Mouse (Mus musculus) spleen, adult 2 months (tissue): Measurements from ENCODE around the gene Zer1. TPM values are rescaled to one million over a fixed set of nuclear protein-coding genes. Genes with fewer than 3 reads are reported as not detected.

Experiments used
- DNase-seq, 2 experiments: peaks; one replicate each; pipeline versions ENCODE4 v3.0.0 to v3.0.0-alpha.2; 2012 to 2021; ENCODE audit warnings: low spot score in 2 of 2, low read depth in 1 of 2
- H3K27ac ChIP-seq: fragments of 200-500 bp; 2 replicates; pipeline ENCODE4 v1.5.1; 2012; ENCODE audit warnings: low read length, inconsistent platforms; ENCODE audit not compliant: insufficient read depth
- H3K27me3 ChIP-seq: fragments of 200-500 bp; 2 replicates; pipeline ENCODE4 v1.6.1; 2012; ENCODE audit warnings: mild to moderate bottlenecking, moderate library complexity, low read length, inconsistent platforms; ENCODE audit not compliant: control insufficient read depth, insufficient read depth
- H3K36me3 ChIP-seq: fragments of 200-500 bp; 2 replicates; pipeline ENCODE4 v1.6.1; 2012; ENCODE audit warnings: mild to moderate bottlenecking, low read length, inconsistent platforms; ENCODE audit not compliant: control insufficient read depth, insufficient read depth
- H3K4me1 ChIP-seq: fragments of 200-500 bp; 2 replicates; pipeline ENCODE4 v1.6.1; 2011; ENCODE audit warnings: inconsistent platforms; ENCODE audit not compliant: control insufficient read depth, insufficient read depth, insufficient read length
- H3K4me3 ChIP-seq: fragments of 200-500 bp; 2 replicates; pipeline ENCODE4 v1.5.1; 2011; ENCODE audit warnings: mild to moderate bottlenecking, inconsistent platforms; ENCODE audit not compliant: insufficient read depth, insufficient read length; ENCODE audit errors: extremely low read depth
- CTCF ChIP-seq: fragments of 200-500 bp; IDR thresholded peaks from 2 replicates; pipeline ENCODE4 v1.5.1; 2011; ENCODE audit warnings: mild to moderate bottlenecking, inconsistent platforms; ENCODE audit not compliant: insufficient read depth, insufficient read length, insufficient replicate concordance; ENCODE audit errors: extremely low read depth
- POLR2A ChIP-seq: fragments of 200-500 bp; IDR thresholded peaks from 2 replicates; pipeline ENCODE4 v1.6.1; 2011; ENCODE audit warnings: low read depth, low read length, inconsistent platforms
- WGBS: fragments of 180-500 bp; shearing (Covaris S2); methylation state at CpG from one replicate; pipeline ENCODE4 v1.1.7; 2018; 5-methylcytosine and 5-hydroxymethylcytosine counted together
- polyA plus RNA-seq: library from polyadenylated mRNA; depleted of rRNA; stranded (reverse); fragments of >200 nt; gene quantifications from 2 replicates; pipeline ENCODE4 v1.2.3, GENCODE M21; 2012; rRNA removed

Zer1 gene
- polyA plus RNA-seq: 59.0 and 78.3 TPM in 2 replicates

DNA sequence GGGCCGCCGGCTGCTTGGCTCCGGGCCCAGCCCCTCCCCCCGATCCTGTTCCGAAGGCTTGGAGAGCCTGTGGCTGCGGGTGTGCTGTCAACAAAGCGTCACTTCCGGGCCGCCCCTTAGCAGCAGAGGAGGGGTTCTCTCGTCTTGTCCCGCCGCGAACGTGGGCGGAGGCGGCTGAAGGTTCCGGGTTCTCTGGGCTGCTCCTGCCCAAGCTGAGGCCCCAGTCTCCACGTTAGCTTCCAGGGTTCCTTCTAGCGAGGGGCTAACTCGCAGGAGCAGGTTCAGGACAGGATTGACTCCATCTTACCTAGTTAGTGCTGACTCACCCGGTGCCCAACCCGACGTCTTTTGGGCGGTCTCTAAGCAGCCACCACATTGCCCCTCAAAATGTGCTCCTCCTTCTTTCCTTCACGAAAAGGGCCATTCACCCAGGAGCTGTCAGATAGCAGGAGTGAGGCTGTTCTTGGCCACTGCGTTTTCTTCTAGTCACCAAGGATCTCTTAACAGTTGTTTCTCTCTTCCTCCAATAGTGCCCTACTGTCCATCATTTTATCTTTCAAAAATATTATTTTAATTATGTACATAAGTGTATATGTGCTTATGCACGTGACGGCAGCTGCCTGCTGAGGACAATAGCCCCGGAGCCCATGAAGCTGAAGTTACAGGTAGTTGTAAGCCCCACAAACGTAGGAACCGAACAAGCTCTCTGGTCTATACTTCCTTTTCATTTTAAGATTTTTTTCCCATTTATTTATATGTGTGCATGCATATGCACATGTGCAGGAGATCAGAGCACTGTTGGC is at the start of gene Zer1:
TSS of gene Zer1 (minus strand) at position 114 of the 803 bp plus-strand sequence.
- peak; percentile 76 to 91 for DNase-seq
- WGBS: 11% methylated on average over 29 of the region's 31 CpGs
- peaks cover 14% of the 10 kb centered on the region; the same call in 1 of the 2 replicates for H3K4me1 ChIP-seq

DNA sequence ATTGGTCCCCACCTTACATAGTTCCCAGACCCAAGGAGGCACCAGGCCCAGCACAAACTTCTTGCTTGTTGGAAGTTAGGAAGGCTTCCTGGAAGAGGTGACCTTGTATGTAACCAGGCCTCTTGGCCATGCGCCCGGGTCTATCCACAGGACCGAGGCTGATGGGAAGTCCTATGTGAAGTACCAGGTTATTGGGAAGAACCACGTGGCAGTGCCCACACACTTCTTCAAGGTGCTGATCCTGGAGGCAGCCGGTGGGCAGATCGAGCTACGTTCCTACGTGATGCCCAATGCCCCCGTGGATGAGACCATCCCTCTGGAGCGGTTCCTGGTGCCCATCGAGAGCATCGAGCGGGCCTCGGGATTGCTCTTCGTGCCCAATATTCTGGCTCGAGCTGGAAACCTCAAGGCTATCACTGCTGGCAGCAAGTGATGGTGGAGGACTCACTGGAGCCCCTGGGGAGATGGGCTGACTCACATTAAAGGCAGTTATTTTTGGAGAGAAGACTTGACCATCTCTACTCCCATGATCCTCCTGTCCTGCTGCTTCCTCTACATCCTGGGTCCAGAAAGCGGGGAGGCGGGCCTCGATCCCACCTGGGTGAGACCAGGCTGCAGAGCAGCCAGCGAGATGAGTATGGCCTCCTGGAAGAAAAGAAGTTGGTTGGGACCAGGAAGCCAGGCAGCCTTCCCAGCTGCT is 49.3 kb upstream of the Zer1 start:
- WGBS: 92% methylated on average over 20 of the region's 20 CpGs
- Histone ChIP-seq H3K27me3 (no peaks in the 10 kb centered on the region), H3K36me3 (peaks cover 12% of the 10 kb centered on the region), H3K4me3 (no peak overlapping the region), H3K27ac (no peak overlapping the region), H3K4me1 (peaks cover 16% of the 10 kb centered on the region)
- DNase-seq: no peak
- TF ChIP-seq POLR2A: no peak
- no peak for TF ChIP-seq CTCF

More for the DNA sequence above, at the start of gene Zer1:
- H3K36me3 ChIP-seq: no peaks in the 10 kb centered on the region
- H3K4me3 ChIP-seq: peak within 1 kb of the TSS; percentile 86
- TF ChIP-seq POLR2A: peak; percentile 79
- TF ChIP-seq CTCF: no peak
- no peaks in the 10 kb centered on the region for H3K27me3 ChIP-seq
- peak within 1 kb of the TSS; percentile 90 for H3K27ac ChIP-seq

DNA sequence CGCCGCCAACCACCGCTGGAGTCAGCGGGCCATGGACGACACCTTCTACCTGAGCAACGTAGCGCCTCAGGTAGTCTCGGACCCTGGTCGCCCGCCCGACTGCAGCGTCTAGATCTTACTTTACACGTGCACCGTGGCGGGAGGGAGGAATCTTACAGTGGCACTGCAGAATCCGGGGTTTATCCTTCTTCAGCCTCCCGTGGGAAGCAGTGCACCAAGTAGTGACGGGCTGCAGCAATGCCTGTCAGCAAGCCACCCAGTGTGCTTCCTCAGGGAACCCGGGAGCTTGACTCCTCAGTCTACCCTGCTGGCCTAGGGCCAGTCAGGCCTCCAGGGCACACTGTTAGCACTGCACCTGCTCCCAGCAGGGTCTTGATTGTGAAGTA is 47.6 kb upstream of the Zer1 start:
- no peaks in the 10 kb centered on the region for H3K27me3 ChIP-seq
- H3K27ac ChIP-seq: peak overlapping the region; percentile 83; the same call in 1 of the 2 replicates
- peaks cover 4% of the 10 kb centered on the region for H3K4me1 ChIP-seq
- 4% methylated on average over 19 of the region's 19 CpGs for WGBS
- peaks cover 12% of the 10 kb centered on the region for H3K36me3 ChIP-seq
- TF ChIP-seq POLR2A (no peak), CTCF (no peak)
- DNase-seq: no peak
- peak overlapping the region; percentile 68 for H3K4me3 ChIP-seq

DNA sequence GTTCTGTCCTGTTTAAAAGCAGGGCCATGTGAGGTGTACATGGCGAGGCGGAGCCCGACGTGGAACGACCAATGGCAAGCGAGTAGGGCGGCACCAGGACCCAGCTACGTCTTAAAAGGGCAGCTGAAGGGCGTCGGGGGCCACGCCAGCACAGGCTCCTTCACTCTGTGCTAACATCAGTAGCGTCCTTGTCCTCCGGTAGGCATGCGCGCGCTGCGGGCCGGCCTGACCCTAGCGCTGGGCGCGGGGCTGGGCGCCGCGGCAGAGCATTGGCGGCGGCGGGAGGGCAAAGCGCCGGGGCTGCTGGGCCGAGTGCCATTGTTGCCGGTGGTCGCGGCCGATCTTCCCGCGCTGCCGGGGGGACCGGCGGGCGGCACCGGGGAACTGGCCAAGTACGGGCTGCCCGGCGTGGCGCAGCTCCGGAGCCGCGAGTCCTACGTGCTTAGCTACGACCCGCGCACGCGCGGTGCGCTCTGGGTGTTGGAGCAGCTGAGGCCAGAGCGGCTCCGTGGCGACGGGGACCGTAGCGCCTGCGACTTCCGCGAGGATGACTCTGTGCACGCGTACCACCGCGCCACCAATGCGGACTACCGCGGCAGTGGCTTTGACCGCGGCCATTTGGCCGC is 47.1 kb upstream of the Zer1 start, which contains the start of gene Endog:
TSS of gene Endog (plus strand) at position 123 of the 626 bp plus-strand sequence.
- WGBS: under 1% methylated on average over 75 of the region's 75 CpGs
- H3K27me3 ChIP-seq: no peaks in the 10 kb centered on the region
- H3K4me3 ChIP-seq: peak within 1 kb of the TSS; percentile 68
- peaks cover 12% of the 10 kb centered on the region for H3K36me3 ChIP-seq
- TF ChIP-seq POLR2A (peak; percentile 63), CTCF (no peak)
- H3K27ac ChIP-seq: peak within 1 kb of the TSS; percentile 83
- peak; percentile 50 to 81 for DNase-seq
- peaks cover 4% of the 10 kb centered on the region for H3K4me1 ChIP-seq

DNA sequence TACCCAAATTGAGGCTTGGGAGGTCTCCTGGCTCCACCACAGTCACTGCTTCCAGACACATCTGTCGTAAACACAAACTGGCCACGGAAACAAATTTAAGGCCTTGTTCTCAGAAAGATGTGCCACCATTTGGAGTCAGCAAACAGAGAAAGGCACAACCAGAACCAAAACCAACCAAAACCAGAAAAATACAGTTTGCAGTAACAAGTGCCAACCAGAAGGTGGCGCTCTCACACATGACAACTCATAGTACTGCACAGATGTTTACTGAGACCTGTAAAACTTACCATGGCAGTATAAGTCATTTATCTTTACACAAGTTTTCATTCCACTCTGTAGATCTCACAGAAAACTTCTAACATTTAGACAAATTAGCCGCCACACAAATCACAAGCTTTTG is 42.3 kb upstream of the Zer1 start:
- H3K36me3 ChIP-seq: no peaks in the 10 kb centered on the region
- H3K27me3 ChIP-seq: no peaks in the 10 kb centered on the region
- no peak for DNase-seq
- H3K4me3 ChIP-seq: no peak overlapping the region
- H3K4me1 ChIP-seq: no peaks in the 10 kb centered on the region; the same call in 1 of the 2 replicates
- WGBS: 61% methylated on average over 4 of the region's 4 CpGs
- TF ChIP-seq POLR2A (no peak), CTCF (no peak)
- H3K27ac ChIP-seq: no peak overlapping the region

DNA sequence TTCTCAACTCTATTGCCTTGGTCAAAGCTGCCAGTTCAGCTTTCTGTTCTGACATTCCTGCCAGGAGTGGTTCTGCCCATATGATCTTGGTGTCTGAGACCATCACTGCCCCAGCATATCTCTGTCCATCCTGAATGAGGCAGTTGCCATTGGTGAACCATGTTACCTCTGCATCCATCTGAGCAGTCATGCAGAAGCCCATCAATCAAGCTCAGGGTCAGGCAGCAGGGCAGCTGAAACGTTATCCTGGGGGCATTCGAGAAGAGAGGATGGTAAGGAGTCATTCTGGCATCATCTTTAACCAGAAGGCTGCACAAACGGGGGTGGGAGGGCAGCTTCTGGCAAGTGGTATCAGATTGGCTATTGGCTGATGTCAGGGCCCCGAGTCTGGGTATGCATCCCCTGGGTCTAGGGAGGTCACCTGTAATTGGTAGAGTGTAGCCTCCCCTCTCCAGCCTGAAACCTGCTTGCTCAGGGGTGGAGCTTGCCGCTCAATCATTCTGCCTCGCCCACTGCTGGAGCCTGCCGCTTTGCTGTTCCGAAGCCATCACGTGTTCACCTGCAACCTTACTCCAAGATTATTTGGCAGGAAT is 40.1 kb upstream of the Zer1 start:
- Histone ChIP-seq H3K27ac (no peak overlapping the region), H3K36me3 (no peaks in the 10 kb centered on the region), H3K4me3 (no peak overlapping the region), H3K4me1 (no peaks in the 10 kb centered on the region), H3K27me3 (no peaks in the 10 kb centered on the region)
- no peak for DNase-seq
- 77% methylated on average over 9 of the region's 9 CpGs for WGBS
- TF ChIP-seq POLR2A (no peak), CTCF (no peak)
